Mouse (Mus musculus) macrophage (primary cell): ENCODE measurements around the gene Mfsd12. TPM values are rescaled to one million over a fixed set of nuclear protein-coding genes. Genes with fewer than 3 reads are reported as not detected.
A peak's percentile ranks its signal among the peaks of the same experiment; 100 is the strongest.

ENCODE experiments used
- H3K27ac ChIP-seq: fragments of 350-480 bp; formaldehyde crosslinking; 2 replicates; pipeline ENCODE4 v1.9.0; 2021
- H3K36me3 ChIP-seq: fragments of 350-480 bp; formaldehyde crosslinking; 2 replicates; pipeline ENCODE4 v1.9.0; 2021; ENCODE audit errors: inconsistent target
- H3K4me3 ChIP-seq: fragments of 350-480 bp; formaldehyde crosslinking; 2 replicates; pipeline ENCODE4 v1.9.0; 2021; ENCODE audit errors: inconsistent target
- H3K79me2 ChIP-seq: fragments of 350-480 bp; formaldehyde crosslinking; 2 replicates; pipeline ENCODE4 v1.9.0; 2021; ENCODE audit errors: inconsistent target
- WGBS: methylation state at CpG from one replicate; pipeline ENCODE4 v1.1.7; 2026; ENCODE audit warnings: inconsistent platforms; ENCODE audit not compliant: missing documents; 5-methylcytosine and 5-hydroxymethylcytosine counted together
- polyA plus RNA-seq: library from polyadenylated mRNA; stranded (reverse); fragments of 250-400 nt; gene quantifications from 3 replicates; pipeline ENCODE4 v1.2.4, GENCODE M21; 2018; ENCODE audit warnings: inconsistent platforms
- total RNA-seq, 78 experiments: library from RNA; depleted of rRNA; stranded (reverse); fragments of 250-400 nt; gene quantifications; 1 replicate in 9 of 78; 2 replicates in 24 of 78; 3 replicates in 43 of 78; 4 replicates in 2 of 78; pipeline ENCODE4 v1.2.4; 2018; ENCODE audit warnings: inconsistent platforms in 56 of 78

The Mfsd12 gene
- 100 to 1,000 TPM in 19 of 26 experiments, 10 to 100 TPM in 7; 51.6 to 394 (median 199) TPM for total RNA-seq (2018; cell fraction: chromatin; rRNA removed)
- total RNA-seq (2018; cell fraction: cytosol; rRNA removed): 100 to 1,000 TPM; 134 to 406 (median 278) TPM
- total RNA-seq (2018; cell fraction: nucleus; rRNA removed): 100 to 1,000 TPM; 143 to 724 (median 423) TPM
- polyA plus RNA-seq: 129 to 266 TPM (median 167 TPM) in 3 replicates

GRCm38 (mm10) chr10:81356991-81357844 is at the start of gene Mfsd12:
Gene Mfsd12 (plus strand): TSS chr10:81357491.
- Histone ChIP-seq H3K79me2 (peaks cover 76% of the 10 kb centered on the region), H3K4me3 (peak within 1 kb of the TSS; percentile 89), H3K36me3 (peaks cover 25% of the 10 kb centered on the region), H3K27ac (peak within 1 kb of the TSS; percentile 100)
- under 1% methylated on average over 69 of the region's 79 CpGs for WGBS

GRCm38 (mm10) chr10:81309571-81309970 is 47.7 kb upstream of the Mfsd12 start:
- Histone ChIP-seq H3K4me3 (no peak overlapping the region), H3K27ac (no peak overlapping the region), H3K36me3 (peaks cover 93% of the 10 kb centered on the region), H3K79me2 (peaks cover 26% of the 10 kb centered on the region)
- WGBS: 79% methylated on average over 5 of the region's 5 CpGs

GRCm38 (mm10) chr10:81313581-81313980 is 43.7 kb upstream of the Mfsd12 start:
- no peaks in the 10 kb centered on the region; the same call in 1 of the 2 replicates for H3K79me2 ChIP-seq
- peaks cover 84% of the 10 kb centered on the region for H3K36me3 ChIP-seq
- no peak overlapping the region for H3K4me3 ChIP-seq
- H3K27ac ChIP-seq: no peak overlapping the region
- 97% methylated on average over 13 of the region's 13 CpGs for WGBS

GRCm38 (mm10) chr10:81314201-81314600 is 43.1 kb upstream of the Mfsd12 start:
- Histone ChIP-seq H3K79me2 (no peaks in the 10 kb centered on the region; the same call in 1 of the 2 replicates), H3K36me3 (peaks cover 78% of the 10 kb centered on the region), H3K27ac (no peak overlapping the region), H3K4me3 (no peak overlapping the region)
- 81% methylated on average over 7 of the region's 7 CpGs for WGBS

- no peak overlapping the region for H3K27ac ChIP-seq
- WGBS: 91% methylated on average over 8 of the region's 16 CpGs
- no peak overlapping the region for H3K4me3 ChIP-seq
- peaks cover 64% of the 10 kb centered on the region for H3K36me3 ChIP-seq
- H3K79me2 ChIP-seq: no peaks in the 10 kb centered on the region; the same call in 1 of the 2 replicates
These were observed 41.7 kb upstream of the Mfsd12 start for GRCm38 (mm10) chr10:81315587-81315986.

- H3K36me3 ChIP-seq: peaks cover 55% of the 10 kb centered on the region
These were observed 40.8 kb upstream of the Mfsd12 start for GRCm38 (mm10) chr10:81316338-81317060.

GRCm38 (mm10) chr10:81317273-81317672 is 40.0 kb upstream of the Mfsd12 start:
- H3K4me3 ChIP-seq: no peak overlapping the region
- H3K79me2 ChIP-seq: peaks cover 10% of the 10 kb centered on the region
- H3K36me3 ChIP-seq: peaks cover 47% of the 10 kb centered on the region; the same call in 1 of the 2 replicates
- H3K27ac ChIP-seq: no peak overlapping the region
- WGBS: 67% methylated on average over 20 of the region's 20 CpGs

More at GRCm38 (mm10) chr10:81316338-81317060, 40.8 kb upstream of the Mfsd12 start:
- H3K4me3 ChIP-seq: no peak overlapping the region
- no peak overlapping the region for H3K27ac ChIP-seq
- H3K79me2 ChIP-seq: peaks cover 2% of the 10 kb centered on the region
- 84% methylated on average over 14 of the region's 16 CpGs for WGBS

- Histone ChIP-seq H3K36me3 (peaks cover 46% of the 10 kb centered on the region), H3K79me2 (peaks cover 25% of the 10 kb centered on the region), H3K27ac (peak overlapping the region; percentile 93), H3K4me3 (no peak overlapping the region)
- 86% methylated on average over 13 of the region's 13 CpGs for WGBS
These were observed 38.5 kb upstream of the Mfsd12 start for GRCm38 (mm10) chr10:81318589-81319329.

- Histone ChIP-seq H3K36me3 (peaks cover 47% of the 10 kb centered on the region), H3K27ac (peak overlapping the region; percentile 93)
- whole genome bisulfite sequencing: 34% methylated on average over 8 of the region's 8 CpGs
These were observed 38.0 kb upstream of the Mfsd12 start for GRCm38 (mm10) chr10:81319330-81319699.

GRCm38 (mm10) chr10:81319741-81320549 is 37.3 kb upstream of the Mfsd12 start:
- H3K36me3 ChIP-seq: peaks cover 47% of the 10 kb centered on the region
- H3K4me3 ChIP-seq: peak overlapping the region; percentile 40
- peak overlapping the region; percentile 93 for H3K27ac ChIP-seq
- WGBS: 2% methylated on average over 32 of the region's 38 CpGs
- peaks cover 27% of the 10 kb centered on the region for H3K79me2 ChIP-seq

More at GRCm38 (mm10) chr10:81319330-81319699, 38.0 kb upstream of the Mfsd12 start:
- Histone ChIP-seq H3K79me2 (peaks cover 27% of the 10 kb centered on the region), H3K4me3 (peak overlapping the region; percentile 40)

- Histone ChIP-seq H3K4me3 (peak within 1 kb of the TSS; percentile 75), H3K79me2 (peaks cover 27% of the 10 kb centered on the region), H3K36me3 (peaks cover 44% of the 10 kb centered on the region), H3K27ac (peak within 1 kb of the TSS; percentile 93)
- under 1% methylated on average over 57 of the region's 68 CpGs for WGBS
These were observed 36.5 kb upstream of the Mfsd12 start, which contains the start of gene Cactin for GRCm38 (mm10) chr10:81320550-81321347. Gene Cactin (plus strand): TSS chr10:81321103.

GRCm38 (mm10) chr10:81321436-81321835 is 35.9 kb upstream of the Mfsd12 start:
- peak overlapping the region; percentile 75 for H3K4me3 ChIP-seq
- peaks cover 27% of the 10 kb centered on the region for H3K79me2 ChIP-seq
- peaks cover 44% of the 10 kb centered on the region for H3K36me3 ChIP-seq
- WGBS: 2% methylated on average over 20 of the region's 20 CpGs
- peak overlapping the region; percentile 25 for H3K27ac ChIP-seq
